Mouse (Mus musculus): ENCODE measurements around the gene Zfp975. TPM values are rescaled to one million over a fixed set of nuclear protein-coding genes. Genes with fewer than 3 reads are reported as not detected.
"Not testable (repeated sequence)": the region's sequence is repeated elsewhere in the genome, so short reads cannot be mapped to it uniquely, and the experiment has no call there.

The Zfp975 gene
- polyA plus RNA-seq (2015; fragmentation: Nextera tagmentation; extraction: Ambion mirVana) = 6.1 and 6.3 TPM in 2 replicates

GRCm38 (mm10) chr7:42692362-42693158 is at the start of gene Zfp975:
Zfp975 (minus strand) TSS chr7:42692742.
- not testable (repeated sequence) for H3K36me3 ChIP-seq (ENCODE audit: control insufficient read depth, insufficient read depth, low read length); H3K27me3 ChIP-seq (replicated peaks; ENCODE audit: control insufficient read depth, insufficient read depth, low read length); H3K9me3 ChIP-seq (ENCODE audit: control insufficient read depth, low read length); H3K4me1 ChIP-seq (ENCODE audit: control insufficient read depth, insufficient read depth, low read length)
- peak within 1 kb of the TSS; percentile 78 for H3K9ac ChIP-seq (ENCODE audit: low read depth, low read length)
- H3K4me3 ChIP-seq (ENCODE audit: low read length) = peak within 1 kb of the TSS; percentile 61
- ATAC-seq = peak; percentile 100
- H3K4me2 ChIP-seq (ENCODE audit: low read depth, low read length) = peak within 1 kb of the TSS; percentile 44
- H3K27ac ChIP-seq (ENCODE audit: low read length) = peak within 1 kb of the TSS; percentile 59
- under 1% methylated on average over 23 of the region's 23 CpGs for WGBS

GRCm38 (mm10) chr7:42738536-42739210 is 46.1 kb upstream of the Zfp975 start:
- no peak for ATAC-seq
- no peaks in the 10 kb centered on the region for H3K36me3 ChIP-seq (ENCODE audit: control insufficient read depth, insufficient read depth, low read length)
- 84% methylated on average over 10 of the region's 10 CpGs for WGBS
- H3K4me1 ChIP-seq (ENCODE audit: control insufficient read depth, insufficient read depth, low read length) = no peaks in the 10 kb centered on the region
- H3K9ac ChIP-seq (ENCODE audit: low read depth, low read length) = no peak overlapping the region
- no peak overlapping the region for H3K27ac ChIP-seq (ENCODE audit: low read length)
- H3K9me3 ChIP-seq (ENCODE audit: control insufficient read depth, low read length) = no peaks in the 10 kb centered on the region
- no peak overlapping the region for H3K4me2 ChIP-seq (ENCODE audit: low read depth, low read length)
- H3K27me3 ChIP-seq (replicated peaks; ENCODE audit: control insufficient read depth, insufficient read depth, low read length) = no peaks in the 10 kb centered on the region
- H3K4me3 ChIP-seq (ENCODE audit: low read length) = no peak overlapping the region

- not testable (repeated sequence) for H3K4me2 ChIP-seq (ENCODE audit: low read depth, low read length); H3K9me3 ChIP-seq (ENCODE audit: control insufficient read depth, low read length); H3K36me3 ChIP-seq (ENCODE audit: control insufficient read depth, insufficient read depth, low read length); H3K27ac ChIP-seq (ENCODE audit: low read length); H3K4me1 ChIP-seq (ENCODE audit: control insufficient read depth, insufficient read depth, low read length); H3K9ac ChIP-seq (ENCODE audit: low read depth, low read length); H3K27me3 ChIP-seq (replicated peaks; ENCODE audit: control insufficient read depth, insufficient read depth, low read length); ATAC-seq; H3K4me3 ChIP-seq (ENCODE audit: low read length)
- WGBS = 85% methylated on average over 4 of the region's 4 CpGs
These were observed 34.4 kb upstream of the Zfp975 start, which contains the start of gene Gm17067 for GRCm38 (mm10) chr7:42726917-42727316. Gm17067 (minus strand) TSS chr7:42727017.

GRCm38 (mm10) chr7:42693251-42693650 is 709 bp upstream of the Zfp975 start:
- H3K27ac ChIP-seq (ENCODE audit: low read length); H3K9me3 ChIP-seq (ENCODE audit: control insufficient read depth, low read length); H3K4me1 ChIP-seq (ENCODE audit: control insufficient read depth, insufficient read depth, low read length); H3K27me3 ChIP-seq (replicated peaks; ENCODE audit: control insufficient read depth, insufficient read depth, low read length); H3K36me3 ChIP-seq (ENCODE audit: control insufficient read depth, insufficient read depth, low read length): not testable (repeated sequence)
- Histone ChIP-seq H3K4me2 (ENCODE audit: low read depth, low read length) (peak overlapping the region; percentile 44), H3K4me3 (ENCODE audit: low read length) (peak overlapping the region; percentile 61), H3K9ac (ENCODE audit: low read depth, low read length) (peak overlapping the region; percentile 78)
- ATAC-seq = peak; percentile 66
- WGBS = under 1% methylated on average over 4 of the region's 4 CpGs

- H3K36me3 ChIP-seq (ENCODE audit: control insufficient read depth, insufficient read depth, low read length); H3K4me2 ChIP-seq (ENCODE audit: low read depth, low read length); H3K9me3 ChIP-seq (ENCODE audit: control insufficient read depth, low read length); H3K9ac ChIP-seq (ENCODE audit: low read depth, low read length); H3K4me1 ChIP-seq (ENCODE audit: control insufficient read depth, insufficient read depth, low read length); H3K27ac ChIP-seq (ENCODE audit: low read length); H3K4me3 ChIP-seq (ENCODE audit: low read length); ATAC-seq; H3K27me3 ChIP-seq (replicated peaks; ENCODE audit: control insufficient read depth, insufficient read depth, low read length): not testable (repeated sequence)
- 95% methylated on average over 6 of the region's 6 CpGs for WGBS
These were observed 12.5 kb downstream of the Zfp975 start for GRCm38 (mm10) chr7:42680081-42680480.

- not testable (repeated sequence) for H3K4me2 ChIP-seq (ENCODE audit: low read depth, low read length); H3K27ac ChIP-seq (ENCODE audit: low read length); H3K9ac ChIP-seq (ENCODE audit: low read depth, low read length); ATAC-seq; H3K9me3 ChIP-seq (ENCODE audit: control insufficient read depth, low read length); H3K4me3 ChIP-seq (ENCODE audit: low read length); H3K27me3 ChIP-seq (replicated peaks; ENCODE audit: control insufficient read depth, insufficient read depth, low read length); H3K36me3 ChIP-seq (ENCODE audit: control insufficient read depth, insufficient read depth, low read length); H3K4me1 ChIP-seq (ENCODE audit: control insufficient read depth, insufficient read depth, low read length)
These were observed 12.9 kb downstream of the Zfp975 start for GRCm38 (mm10) chr7:42679646-42680045.

- H3K36me3 ChIP-seq (ENCODE audit: control insufficient read depth, insufficient read depth, low read length); H3K4me1 ChIP-seq (ENCODE audit: control insufficient read depth, insufficient read depth, low read length); H3K9me3 ChIP-seq (ENCODE audit: control insufficient read depth, low read length); H3K27me3 ChIP-seq (replicated peaks; ENCODE audit: control insufficient read depth, insufficient read depth, low read length); ATAC-seq; H3K4me3 ChIP-seq (ENCODE audit: low read length); H3K9ac ChIP-seq (ENCODE audit: low read depth, low read length); H3K27ac ChIP-seq (ENCODE audit: low read length); H3K4me2 ChIP-seq (ENCODE audit: low read depth, low read length): not testable (repeated sequence)
- 73% methylated on average over 4 of the region's 5 CpGs for WGBS
These were observed 32.4 kb downstream of the Zfp975 start for GRCm38 (mm10) chr7:42660140-42660539.

- H3K4me2 ChIP-seq (ENCODE audit: low read depth, low read length); H3K9me3 ChIP-seq (ENCODE audit: control insufficient read depth, low read length); H3K9ac ChIP-seq (ENCODE audit: low read depth, low read length); ATAC-seq; H3K36me3 ChIP-seq (ENCODE audit: control insufficient read depth, insufficient read depth, low read length); H3K27ac ChIP-seq (ENCODE audit: low read length); H3K4me1 ChIP-seq (ENCODE audit: control insufficient read depth, insufficient read depth, low read length); H3K4me3 ChIP-seq (ENCODE audit: low read length); H3K27me3 ChIP-seq (replicated peaks; ENCODE audit: control insufficient read depth, insufficient read depth, low read length): not testable (repeated sequence)
- 75% methylated on average over 2 of the region's 2 CpGs for WGBS
These were observed 37.3 kb downstream of the Zfp975 start for GRCm38 (mm10) chr7:42655211-42655610.

GRCm38 (mm10) chr7:42643120-42643620 is 49.4 kb downstream of the Zfp975 start:
- 18% methylated on average over 3 of the region's 3 CpGs for WGBS
- H3K4me1 ChIP-seq (ENCODE audit: control insufficient read depth, insufficient read depth, low read length) = not testable (repeated sequence)

More at GRCm38 (mm10) chr7:42643120-42643620, 49.4 kb downstream of the Zfp975 start:
- H3K27ac ChIP-seq (ENCODE audit: low read length); H3K27me3 ChIP-seq (replicated peaks; ENCODE audit: control insufficient read depth, insufficient read depth, low read length); H3K9me3 ChIP-seq (ENCODE audit: control insufficient read depth, low read length); H3K36me3 ChIP-seq (ENCODE audit: control insufficient read depth, insufficient read depth, low read length): not testable (repeated sequence)
- Histone ChIP-seq H3K4me3 (ENCODE audit: low read length) (peak overlapping the region; percentile 49), H3K9ac (ENCODE audit: low read depth, low read length) (peak overlapping the region; percentile 59; the same call in 1 of the 2 replicates), H3K4me2 (ENCODE audit: low read depth, low read length) (peak overlapping the region; percentile 52)
- 0 out of 2 replicates have a peak, but pooled peaks have one; percentile 31 for ATAC-seq
